Mouse (Mus musculus): ENCODE measurements around the gene Lrriq3. TPM values are rescaled to one million over a fixed set of nuclear protein-coding genes. Genes with fewer than 3 reads are reported as not detected.
A peak's percentile ranks its signal among the peaks of the same experiment; 100 is the strongest.

Lrriq3 gene
- polyA plus RNA-seq (2015; fragmentation: Nextera tagmentation; extraction: Ambion mirVana), result 1.9 and 2.3 TPM in 2 replicates

GRCm38 (mm10) chr3:155093116-155093956, at the start of gene Lrriq3, which contains the start of gene Fpgt:
Gene Lrriq3 (plus strand): TSS chr3:155093434.
Gene Fpgt (minus strand): TSS chr3:155093403.
- WGBS, result under 1% methylated on average over 46 of the region's 47 CpGs

GRCm38 (mm10) chr3:155052021-155052420, 41.2 kb upstream of the Lrriq3 start:
- no peak overlapping the region for H3K9ac ChIP-seq (ENCODE audit: low read depth, low read length)
- ATAC-seq (replicated peaks; ENCODE audit: low FRiP score, low read depth), result no peak
- no peak for TF ChIP-seq CTCF (IDR thresholded peaks at IDR 0.05; ENCODE audit: low read depth)

More at GRCm38 (mm10) chr3:155093116-155093956, at the start of gene Lrriq3, which contains the start of gene Fpgt:
- Histone ChIP-seq H3K9ac (ENCODE audit: low read depth, low read length) (peak within 1 kb of the TSS; percentile 59), H3K9me3 (replicated peaks; ENCODE audit: low read length) (no peaks in the 10 kb centered on the region), H3K4me1 (replicated peaks; ENCODE audit: insufficient read depth, low read length) (no peaks in the 10 kb centered on the region), H3K27me3 (ENCODE audit: insufficient read depth, low read length) (no peaks in the 10 kb centered on the region), H3K36me3 (ENCODE audit: insufficient read depth, low read length) (no peaks in the 10 kb centered on the region), H3K4me2 (ENCODE audit: low read length) (peak within 1 kb of the TSS; percentile 55), H3K4me3 (replicated peaks; ENCODE audit: low read depth, low read length) (peak within 1 kb of the TSS; percentile 50), H3K27ac (peak within 1 kb of the TSS; percentile 75)
- TF ChIP-seq CTCF (IDR thresholded peaks at IDR 0.05; ENCODE audit: low read depth), result no peak
- ATAC-seq (replicated peaks; ENCODE audit: low FRiP score, low read depth), result peak; percentile 100
- peak; percentile 97 for DNase-seq (ENCODE audit: low spot score)

GRCm38 (mm10) chr3:155053189-155053588, 40.0 kb upstream of the Lrriq3 start:
- no peak overlapping the region for H3K4me2 ChIP-seq (ENCODE audit: low read length)
- no peaks in the 10 kb centered on the region for H3K4me1 ChIP-seq (replicated peaks; ENCODE audit: insufficient read depth, low read length)
- H3K4me3 ChIP-seq (replicated peaks; ENCODE audit: low read depth, low read length), result no peak overlapping the region
- no peak overlapping the region for H3K27ac ChIP-seq
- ATAC-seq (replicated peaks; ENCODE audit: low FRiP score, low read depth) (no peak), DNase-seq (ENCODE audit: low spot score) (no peak)
- H3K9ac ChIP-seq (ENCODE audit: low read depth, low read length), result no peak overlapping the region
- no peaks in the 10 kb centered on the region for H3K9me3 ChIP-seq (replicated peaks; ENCODE audit: low read length)
- no peak for TF ChIP-seq CTCF (IDR thresholded peaks at IDR 0.05; ENCODE audit: low read depth)
- H3K36me3 ChIP-seq (ENCODE audit: insufficient read depth, low read length), result no peaks in the 10 kb centered on the region
- 75% methylated on average over 1 of the region's 1 CpGs for WGBS
- H3K27me3 ChIP-seq (ENCODE audit: insufficient read depth, low read length), result no peaks in the 10 kb centered on the region

More at GRCm38 (mm10) chr3:155052021-155052420, 41.2 kb upstream of the Lrriq3 start:
- no peaks in the 10 kb centered on the region for H3K4me1 ChIP-seq (replicated peaks; ENCODE audit: insufficient read depth, low read length)
- no peak for DNase-seq (ENCODE audit: low spot score)
- H3K4me2 ChIP-seq (ENCODE audit: low read length), result no peak overlapping the region
- H3K9me3 ChIP-seq (replicated peaks; ENCODE audit: low read length), result no peaks in the 10 kb centered on the region
- H3K4me3 ChIP-seq (replicated peaks; ENCODE audit: low read depth, low read length), result no peak overlapping the region
- H3K27me3 ChIP-seq (ENCODE audit: insufficient read depth, low read length), result no peaks in the 10 kb centered on the region
- H3K36me3 ChIP-seq (ENCODE audit: insufficient read depth, low read length), result no peaks in the 10 kb centered on the region
- H3K27ac ChIP-seq, result no peak overlapping the region

- WGBS, result 65% methylated on average over 6 of the region's 6 CpGs
- H3K27me3 ChIP-seq (ENCODE audit: insufficient read depth, low read length), result no peaks in the 10 kb centered on the region
Observed at GRCm38 (mm10) chr3:155055231-155055916, 37.9 kb upstream of the Lrriq3 start, which contains the start of gene Tnni3k. Gene Tnni3k (minus strand): TSS chr3:155055407.

GRCm38 (mm10) chr3:155056606-155057005, 36.6 kb upstream of the Lrriq3 start:
- Histone ChIP-seq H3K4me2 (ENCODE audit: low read length) (no peak overlapping the region), H3K27me3 (ENCODE audit: insufficient read depth, low read length) (no peaks in the 10 kb centered on the region), H3K36me3 (ENCODE audit: insufficient read depth, low read length) (no peaks in the 10 kb centered on the region), H3K9ac (ENCODE audit: low read depth, low read length) (no peak overlapping the region), H3K4me1 (replicated peaks; ENCODE audit: insufficient read depth, low read length) (no peaks in the 10 kb centered on the region), H3K9me3 (replicated peaks; ENCODE audit: low read length) (no peaks in the 10 kb centered on the region), H3K4me3 (replicated peaks; ENCODE audit: low read depth, low read length) (no peak overlapping the region), H3K27ac (no peak overlapping the region)
- no peak for ATAC-seq (replicated peaks; ENCODE audit: low FRiP score, low read depth)
- no peak for TF ChIP-seq CTCF (IDR thresholded peaks at IDR 0.05; ENCODE audit: low read depth)
- no peak for DNase-seq (ENCODE audit: low spot score)

More at GRCm38 (mm10) chr3:155055231-155055916, 37.9 kb upstream of the Lrriq3 start, which contains the start of gene Tnni3k:
- H3K36me3 ChIP-seq (ENCODE audit: insufficient read depth, low read length), result no peaks in the 10 kb centered on the region
- no peak within 1 kb of the TSS for H3K4me2 ChIP-seq (ENCODE audit: low read length)
- no peaks in the 10 kb centered on the region for H3K4me1 ChIP-seq (replicated peaks; ENCODE audit: insufficient read depth, low read length)
- TF ChIP-seq CTCF (IDR thresholded peaks at IDR 0.05; ENCODE audit: low read depth), result no peak
- no peak within 1 kb of the TSS for H3K27ac ChIP-seq
- ATAC-seq (replicated peaks; ENCODE audit: low FRiP score, low read depth) (no peak), DNase-seq (ENCODE audit: low spot score) (no peak)
- H3K4me3 ChIP-seq (replicated peaks; ENCODE audit: low read depth, low read length), result no peak within 1 kb of the TSS
- H3K9ac ChIP-seq (ENCODE audit: low read depth, low read length), result no peak within 1 kb of the TSS
- no peaks in the 10 kb centered on the region for H3K9me3 ChIP-seq (replicated peaks; ENCODE audit: low read length)

- Histone ChIP-seq H3K4me3 (replicated peaks; ENCODE audit: low read depth, low read length) (no peak overlapping the region), H3K4me2 (ENCODE audit: low read length) (no peak overlapping the region), H3K4me1 (replicated peaks; ENCODE audit: insufficient read depth, low read length) (no peaks in the 10 kb centered on the region), H3K36me3 (ENCODE audit: insufficient read depth, low read length) (no peaks in the 10 kb centered on the region), H3K9ac (ENCODE audit: low read depth, low read length) (no peak overlapping the region), H3K9me3 (replicated peaks; ENCODE audit: low read length) (no peaks in the 10 kb centered on the region), H3K27ac (no peak overlapping the region), H3K27me3 (ENCODE audit: insufficient read depth, low read length) (no peaks in the 10 kb centered on the region)
- DNase-seq (ENCODE audit: low spot score) (no peak), ATAC-seq (replicated peaks; ENCODE audit: low FRiP score, low read depth) (no peak)
- TF ChIP-seq CTCF (IDR thresholded peaks at IDR 0.05; ENCODE audit: low read depth), result no peak
Observed at GRCm38 (mm10) chr3:155057566-155057965, 35.7 kb upstream of the Lrriq3 start.

Measured in kidney, postnatal 0 days (tissue).